Comparison of ENCODE assay signal across 21 mouse cellular contexts in genomic region chr9:116058475-116058874, GRCm38 (mm10).
DNase-seq lines count a peak whose midpoint lies in the region; ATAC-seq and TF ChIP-seq lines count a peak whose summit lies in the region.
"Had no signal": no experiment of that assay in that cellular context is flagged by ENCODE, and none has a peak within 500 bp of the region (broad histone marks: within the 10 kb centered on the region; RNA-seq: fewer than 3 reads in every experiment).

No protein-coding gene starts in this region.

- 48% methylated on average over 4 of the region's 4 CpGs for WGBS in liver, postnatal 0 days (ENCODE audit: insufficient replicate concordance)
- WGBS in liver, embryonic 11.5 days, result 62% methylated on average over 4 of the region's 4 CpGs
- WGBS in midbrain, embryonic 14.5 days, result 92% methylated on average over 4 of the region's 4 CpGs

- H3K36me3 ChIP-seq in liver, postnatal 0 days (replicated peaks; ENCODE audit: insufficient read depth, low read length), result no peaks in the 10 kb centered on the region
- H3K36me3 ChIP-seq in liver, embryonic 11.5 days (ENCODE audit: control insufficient read depth, insufficient read depth, low read length), result no peaks in the 10 kb centered on the region
- no peaks in the 10 kb centered on the region for H3K36me3 ChIP-seq in midbrain, embryonic 14.5 days (ENCODE audit: control insufficient read depth, insufficient read depth, low read length)
- H3K36me3 ChIP-seq: embryonic facial prominence, embryonic 15.5 days; forebrain, embryonic 15.5 days; heart, embryonic 15.5 days; hindbrain, embryonic 15.5 days had no signal

- H3K4me1 ChIP-seq in liver, postnatal 0 days (ENCODE audit: insufficient read depth), result 0 out of 2 replicates have a peak, but pooled peaks cover 3% of the 10 kb centered on the region
- no peaks in the 10 kb centered on the region for H3K4me1 ChIP-seq in liver, embryonic 11.5 days (replicated peaks; ENCODE audit: control insufficient read depth, insufficient read depth, low read length)
- peaks cover 3% of the 10 kb centered on the region; the same call in 1 of the 2 replicates for H3K4me1 ChIP-seq in midbrain, embryonic 14.5 days (ENCODE audit: control insufficient read depth, insufficient read depth, low read length)
- H3K4me1 ChIP-seq: embryonic facial prominence, embryonic 15.5 days; forebrain, embryonic 15.5 days; hindbrain, embryonic 15.5 days had no signal

- 0 out of 2 replicates have a peak overlapping the region, but pooled peaks have one; percentile 9 for H3K4me2 ChIP-seq in liver, postnatal 0 days (ENCODE audit: low read depth, low read length)
- no peak overlapping the region for H3K4me2 ChIP-seq in liver, embryonic 11.5 days
- no peak overlapping the region for H3K4me2 ChIP-seq in midbrain, embryonic 14.5 days (ENCODE audit: low read length)
- H3K4me2 ChIP-seq: embryonic facial prominence, embryonic 15.5 days; forebrain, embryonic 15.5 days; heart, embryonic 11.5 days; heart, embryonic 15.5 days; hindbrain, embryonic 15.5 days had no signal

- no peak overlapping the region for H3K9ac ChIP-seq in liver, postnatal 0 days (replicated peaks)
- no peak overlapping the region for H3K9ac ChIP-seq in liver, embryonic 11.5 days (ENCODE audit: low read depth, low read length)
- H3K9ac ChIP-seq in midbrain, embryonic 14.5 days (replicated peaks; ENCODE audit: low read length), result no peak overlapping the region
- H3K9ac ChIP-seq: embryonic facial prominence, embryonic 15.5 days; forebrain, embryonic 15.5 days; heart, embryonic 15.5 days; hindbrain, embryonic 15.5 days had no signal

- H3K4me3 ChIP-seq in liver, postnatal 0 days (ENCODE audit: low read depth, low read length), result no peak overlapping the region
- no peak overlapping the region for H3K4me3 ChIP-seq in liver, embryonic 11.5 days (ENCODE audit: low read depth, low read length)
- no peak overlapping the region for H3K4me3 ChIP-seq in midbrain, embryonic 14.5 days (replicated peaks; ENCODE audit: low read depth, low read length)
- H3K4me3 ChIP-seq: embryonic facial prominence, embryonic 15.5 days; erythroblast, embryonic 14.5 days; forebrain, embryonic 15.5 days; heart, adult 2 months; heart, embryonic 15.5 days; hindbrain, embryonic 15.5 days had no signal

- H3K27ac ChIP-seq in liver, postnatal 0 days (ENCODE audit: low read depth), result peak overlapping the region; percentile 39; the same call in 1 of the 2 replicates
- H3K27ac ChIP-seq in liver, embryonic 11.5 days (ENCODE audit: low read depth, low read length), result no peak overlapping the region
- H3K27ac ChIP-seq in midbrain, embryonic 14.5 days (replicated peaks; ENCODE audit: low read depth, low read length), result no peak overlapping the region
- H3K27ac ChIP-seq: embryonic facial prominence, embryonic 15.5 days; forebrain, embryonic 15.5 days; heart, adult 2 months; heart, embryonic 15.5 days; hindbrain, embryonic 15.5 days had no signal

- TF ChIP-seq CTCF in liver, postnatal 0 days (IDR thresholded peaks at IDR 0.05; ENCODE audit: low read depth), result no peak

- TF ChIP-seq EP300 in liver, postnatal 0 days (IDR thresholded peaks at IDR 0.05; ENCODE audit: low read depth), result no peak

- no peak for DNase-seq in liver, postnatal 0 days
- no peak for DNase-seq in liver, embryonic 11.5 days (ENCODE audit: low spot score)
- DNase-seq in midbrain, embryonic 14.5 days, result no peak
- DNase-seq in lung, postnatal 36 days, result no peak
- DNase-seq in spleen, postnatal 36 days (ENCODE audit: low spot score in 2 of 2), result no peak
- DNase-seq: cerebellum, adult 18-20 months; cerebellum, adult 9-11 months; cerebellum, postnatal 36 days; gastrocnemius, postnatal 36 days had no signal

- ATAC-seq in liver, postnatal 0 days, result peak; percentile 17; the same call in 1 of the 2 replicates
- no peak for ATAC-seq in liver, embryonic 11.5 days (replicated peaks; ENCODE audit: low FRiP score)
- peak; percentile 68 for ATAC-seq in granulocyte monocyte progenitor cell, adult 5-6 weeks (replicated peaks; ENCODE audit: poor library complexity, severe bottlenecking)
- peak; percentile 64 for ATAC-seq in megakaryocyte progenitor cell, adult 5-6 weeks (replicated peaks; ENCODE audit: poor library complexity)
- ATAC-seq in midbrain, embryonic 14.5 days (ENCODE audit: low FRiP score, low TSS enrichment), result no peak
- ATAC-seq: activated CD4-positive, CD25-positive, alpha-beta regulatory T cell, adult 4 months; Patski had no signal

- H3K27me3 ChIP-seq in liver, postnatal 0 days (ENCODE audit: insufficient read depth, low read length), result no peaks in the 10 kb centered on the region
- H3K27me3 ChIP-seq in liver, embryonic 11.5 days (replicated peaks; ENCODE audit: control insufficient read depth, insufficient read depth, low read length), result no peaks in the 10 kb centered on the region
- no peaks in the 10 kb centered on the region for H3K27me3 ChIP-seq in midbrain, embryonic 14.5 days (ENCODE audit: control insufficient read depth, insufficient read depth, low read length)
- H3K27me3 ChIP-seq: CH12.LX; embryonic facial prominence, embryonic 15.5 days; forebrain, embryonic 15.5 days; heart, embryonic 15.5 days; hindbrain, embryonic 15.5 days; Patski had no signal

- H3K9me3 ChIP-seq in liver, postnatal 0 days (ENCODE audit: low read length), result no peaks in the 10 kb centered on the region; the same call in 1 of the 2 replicates
- no peaks in the 10 kb centered on the region for H3K9me3 ChIP-seq in liver, embryonic 11.5 days (ENCODE audit: control insufficient read depth, low read length)
- no peaks in the 10 kb centered on the region for H3K9me3 ChIP-seq in midbrain, embryonic 14.5 days (ENCODE audit: control insufficient read depth, low read length)
- H3K9me3 ChIP-seq: embryonic facial prominence, embryonic 15.5 days; forebrain, embryonic 15.5 days; heart, embryonic 15.5 days; hindbrain, embryonic 15.5 days had no signal

Comparison
In these comparisons a context has a peak if more than half of its experiments do, and no peak if none do; other contexts are left out.
1. ATAC-seq: peak in liver, postnatal 0 days (single experiment), granulocyte monocyte progenitor cell, adult 5-6 weeks (single experiment) and megakaryocyte progenitor cell, adult 5-6 weeks (single experiment); none in liver, embryonic 11.5 days (single experiment) and midbrain, embryonic 14.5 days (single experiment).